Mouse (Mus musculus): Measurements from ENCODE around the gene Zfp114. TPM values are rescaled to one million over a fixed set of nuclear protein-coding genes. Genes with fewer than 3 reads are reported as not detected.

Zfp114 gene
- polyA plus RNA-seq (2015; fragmentation: Nextera tagmentation; extraction: Ambion mirVana): 5.3 and 6.2 TPM in 2 replicates

DNA sequence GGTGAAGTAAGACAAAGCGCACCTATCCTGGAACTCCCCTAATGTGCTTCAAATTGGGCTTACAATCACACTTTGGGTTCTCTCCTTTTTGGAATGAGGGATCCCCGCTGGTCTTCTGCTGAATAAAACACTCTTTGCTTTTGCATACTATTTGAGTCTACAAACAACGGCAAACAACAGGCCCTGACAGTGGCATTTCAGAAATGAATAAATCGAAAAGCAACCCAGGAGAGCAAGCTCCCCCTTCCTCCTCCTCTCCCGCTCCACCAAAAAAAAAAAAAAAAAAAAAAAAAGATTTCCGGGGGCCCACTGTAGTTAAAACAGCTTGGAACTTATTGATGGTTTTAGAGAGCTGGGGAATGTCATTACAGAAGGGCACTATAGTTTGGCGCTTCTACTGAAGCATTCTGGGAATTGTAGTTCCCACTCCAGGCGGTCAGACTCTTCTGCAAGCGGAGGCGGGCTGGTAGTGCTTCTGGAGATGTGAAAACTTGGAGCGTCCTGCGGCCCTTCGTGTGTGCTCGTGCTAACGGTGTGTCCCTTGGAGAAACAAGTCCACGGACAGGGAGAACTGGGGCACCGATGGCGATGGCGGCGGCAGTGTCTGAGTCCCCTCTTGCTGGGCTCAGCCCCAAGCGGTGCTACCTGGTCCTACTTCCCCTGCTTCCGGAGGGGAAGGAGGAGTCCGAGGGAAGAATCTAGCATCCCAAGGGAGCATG lies at the start of gene Zfp114:
Gene Zfp114 (plus strand): TSS at position 443 of the 719 bp plus-strand sequence.
- Histone ChIP-seq H3K9me3 (replicated peaks) (no peaks in the 10 kb centered on the region), H3K4me3 (replicated peaks) (peak within 1 kb of the TSS; percentile 59), H3K27me3 (replicated peaks) (no peaks in the 10 kb centered on the region), H3K4me2 (peak within 1 kb of the TSS; percentile 60), H3K9ac (replicated peaks) (peak within 1 kb of the TSS; percentile 48), H3K36me3 (no peaks in the 10 kb centered on the region), H3K27ac (replicated peaks) (peak within 1 kb of the TSS; percentile 79), H3K4me1 (peaks cover 10% of the 10 kb centered on the region; the same call in 1 of the 2 replicates)
- peak; percentile 90 for ATAC-seq (ENCODE audit: low FRiP score)
- 12% methylated on average over 23 of the region's 23 CpGs for WGBS

DNA sequence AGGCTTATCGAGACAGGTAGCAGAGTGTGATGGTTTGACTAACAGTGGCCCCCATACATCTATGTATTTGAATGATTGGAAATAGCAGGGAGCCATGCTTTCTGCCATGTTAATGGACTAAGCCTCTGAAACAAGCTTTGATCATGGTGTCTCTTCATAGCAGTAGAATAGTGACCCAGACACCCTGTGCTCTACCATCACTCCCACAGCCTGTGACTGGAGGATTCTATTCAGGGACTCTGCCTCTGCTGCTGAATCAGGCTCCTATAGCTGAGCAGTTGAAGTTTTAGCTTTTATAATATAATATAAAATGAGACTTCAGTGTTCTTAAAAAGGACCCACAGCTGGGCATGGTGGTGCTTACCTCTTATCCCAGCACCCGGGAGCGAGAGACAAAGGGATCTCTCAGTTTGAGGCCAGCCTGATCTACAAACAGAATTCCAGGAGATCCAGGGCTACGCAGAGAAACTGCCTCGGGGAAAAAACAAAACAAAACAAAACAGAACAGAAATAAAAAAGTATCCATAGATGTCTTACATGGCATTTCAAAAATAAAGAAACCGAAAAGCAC lies 41.4 kb upstream of the Zfp114 start:
- Histone ChIP-seq H3K27ac (replicated peaks) (peak overlapping the region; percentile 73), H3K4me3 (replicated peaks) (peak overlapping the region; percentile 58), H3K4me2 (peak overlapping the region; percentile 77), H3K9ac (replicated peaks) (peak overlapping the region; percentile 69), H3K4me1 (peaks cover 24% of the 10 kb centered on the region), H3K9me3 (replicated peaks) (no peaks in the 10 kb centered on the region), H3K27me3 (replicated peaks) (no peaks in the 10 kb centered on the region), H3K36me3 (peaks cover 26% of the 10 kb centered on the region)
- ATAC-seq (ENCODE audit: low FRiP score): peak; percentile 72
- WGBS: 17% methylated on average over 6 of the region's 6 CpGs

DNA sequence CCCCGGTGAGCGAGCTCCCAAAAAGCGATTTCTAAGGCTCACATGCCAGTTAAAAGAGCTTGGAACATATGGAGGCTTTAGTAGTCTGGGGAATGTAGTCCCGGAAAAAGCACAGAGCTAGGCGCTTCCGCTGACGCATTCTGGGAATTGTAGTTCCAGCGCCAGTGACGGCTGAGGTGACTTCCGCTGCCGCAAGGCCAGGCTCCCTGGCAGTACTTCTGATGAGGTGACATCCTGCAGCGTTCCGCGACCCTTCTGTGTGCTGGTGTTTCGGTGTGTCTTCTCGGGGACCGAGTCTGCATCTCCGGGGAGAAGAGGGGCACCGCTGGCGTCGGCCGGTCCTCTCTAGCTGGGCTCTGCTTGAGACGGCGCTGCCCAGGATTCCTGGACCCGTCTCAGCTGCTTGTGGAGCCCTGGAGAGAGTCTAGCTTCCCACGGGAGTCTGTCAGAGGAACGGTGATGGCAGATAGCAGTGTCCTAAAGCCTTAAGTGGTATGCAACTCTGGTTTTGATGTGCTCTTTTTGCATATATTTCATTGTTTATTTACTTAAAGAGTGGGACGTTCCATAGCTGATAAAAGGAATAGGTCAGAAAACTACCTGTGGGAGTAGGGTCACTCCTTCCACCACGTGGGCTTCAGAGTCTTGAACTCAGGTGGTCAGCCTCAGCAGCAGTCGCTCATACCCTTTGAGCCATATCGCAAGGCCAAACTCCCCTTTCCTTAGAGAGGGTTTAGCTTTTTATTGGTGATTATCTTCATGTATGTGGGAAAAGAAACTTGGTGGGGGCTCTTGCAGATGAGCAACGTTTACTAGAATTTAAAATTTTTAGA lies 40.6 kb upstream of the Zfp114 start, which contains the start of gene Zfp235:
Gene Zfp235 (plus strand): TSS at position 174 of the 833 bp plus-strand sequence.
- Histone ChIP-seq H3K4me2 (peak within 1 kb of the TSS; percentile 77), H3K4me3 (replicated peaks) (peak within 1 kb of the TSS; percentile 58), H3K9ac (replicated peaks) (peak within 1 kb of the TSS; percentile 69), H3K4me1 (peaks cover 24% of the 10 kb centered on the region), H3K27ac (replicated peaks) (peak within 1 kb of the TSS; percentile 73), H3K36me3 (peaks cover 33% of the 10 kb centered on the region), H3K27me3 (replicated peaks) (no peaks in the 10 kb centered on the region), H3K9me3 (replicated peaks) (no peaks in the 10 kb centered on the region)
- 4% methylated on average over 32 of the region's 32 CpGs for WGBS
- peak; percentile 96 for ATAC-seq (ENCODE audit: low FRiP score)

DNA sequence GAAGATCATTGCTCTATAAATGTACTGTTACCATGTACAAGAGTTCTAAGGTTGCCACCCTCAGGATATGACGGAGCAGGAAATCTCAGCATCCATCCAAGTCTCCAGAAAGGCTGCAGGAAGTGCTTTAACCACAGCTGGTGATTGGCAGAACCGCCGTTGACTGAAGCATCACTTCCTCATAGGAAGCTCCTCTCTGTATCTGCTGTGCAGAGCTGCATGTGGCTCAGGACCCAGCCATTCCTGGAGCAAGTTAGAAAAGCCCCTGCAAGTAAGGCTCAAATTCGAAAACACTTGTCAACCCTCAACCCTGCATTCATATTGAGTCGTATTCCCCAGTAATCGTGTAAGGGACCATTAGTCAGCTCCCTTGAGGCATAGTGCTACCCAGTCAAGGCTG lies 32.3 kb upstream of the Zfp114 start:
- Histone ChIP-seq H3K4me2 (no peak overlapping the region), H3K4me1 (no peaks in the 10 kb centered on the region), H3K9ac (replicated peaks) (no peak overlapping the region), H3K36me3 (peaks cover 58% of the 10 kb centered on the region), H3K27ac (replicated peaks) (no peak overlapping the region), H3K27me3 (replicated peaks) (0 out of 2 replicates have a peak, but pooled peaks cover 4% of the 10 kb centered on the region), H3K4me3 (replicated peaks) (no peak overlapping the region), H3K9me3 (replicated peaks) (no peaks in the 10 kb centered on the region)
- no peak for ATAC-seq (ENCODE audit: low FRiP score)
- 93% methylated on average over 6 of the region's 6 CpGs for WGBS

DNA sequence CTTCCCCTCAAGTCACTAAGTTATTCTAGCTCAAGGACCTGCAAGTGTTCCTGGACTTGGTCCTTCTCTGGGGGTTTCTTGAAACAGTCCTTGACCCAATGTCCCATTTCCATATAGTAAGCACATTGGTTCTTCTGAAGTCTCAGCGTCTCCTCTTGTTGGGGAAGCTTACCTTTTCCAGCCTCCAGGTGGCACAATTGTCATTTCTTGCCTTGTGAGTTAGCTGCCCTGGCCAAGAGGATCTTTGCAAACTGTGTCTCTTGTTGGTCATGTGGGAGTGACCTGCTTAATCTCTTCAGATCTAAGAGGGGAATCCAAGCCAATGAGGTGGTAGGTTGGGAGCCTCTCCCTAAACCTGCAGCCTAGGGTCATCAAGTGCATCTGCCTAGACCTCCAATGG lies 21.6 kb upstream of the Zfp114 start:
- no peaks in the 10 kb centered on the region for H3K9me3 ChIP-seq (replicated peaks)
- H3K36me3 ChIP-seq: no peaks in the 10 kb centered on the region
- H3K9ac ChIP-seq (replicated peaks): no peak overlapping the region
- no peak overlapping the region for H3K4me3 ChIP-seq (replicated peaks)
- no peaks in the 10 kb centered on the region; the same call in 1 of the 2 replicates for H3K27me3 ChIP-seq (replicated peaks)
- H3K27ac ChIP-seq (replicated peaks): no peak overlapping the region
- H3K4me2 ChIP-seq: no peak overlapping the region
- no peak for ATAC-seq (ENCODE audit: low FRiP score)
- 13% methylated on average over 1 of the region's 1 CpGs for WGBS
- no peaks in the 10 kb centered on the region for H3K4me1 ChIP-seq

DNA sequence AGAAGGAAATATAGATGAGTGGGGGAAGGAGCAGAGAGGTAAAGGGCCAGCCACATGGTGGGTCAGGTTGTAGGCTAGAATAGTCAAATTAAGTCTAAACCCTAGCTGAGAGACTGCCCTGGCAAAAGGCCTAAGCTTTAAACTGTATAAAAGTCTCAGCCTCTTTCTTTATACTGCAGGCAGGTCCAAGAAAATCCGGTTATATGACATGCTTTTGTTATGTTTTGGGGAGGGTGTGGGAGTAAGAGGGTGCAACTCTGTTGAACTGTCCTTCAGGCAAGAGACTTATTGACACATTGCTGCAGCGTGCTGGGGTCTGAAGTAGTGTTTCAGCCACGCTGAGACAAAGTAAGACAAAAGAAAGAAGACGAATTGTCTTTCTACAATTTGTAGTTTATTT lies 2.7 kb upstream of the Zfp114 start:
- Histone ChIP-seq H3K4me2 (no peak overlapping the region), H3K27me3 (replicated peaks) (no peaks in the 10 kb centered on the region), H3K36me3 (no peaks in the 10 kb centered on the region), H3K27ac (replicated peaks) (no peak overlapping the region), H3K9me3 (replicated peaks) (no peaks in the 10 kb centered on the region), H3K4me1 (peaks cover 10% of the 10 kb centered on the region; the same call in 1 of the 2 replicates), H3K9ac (replicated peaks) (no peak overlapping the region), H3K4me3 (replicated peaks) (no peak overlapping the region)
- 69% methylated on average over 4 of the region's 4 CpGs for WGBS
- no peak for ATAC-seq (ENCODE audit: low FRiP score)

DNA sequence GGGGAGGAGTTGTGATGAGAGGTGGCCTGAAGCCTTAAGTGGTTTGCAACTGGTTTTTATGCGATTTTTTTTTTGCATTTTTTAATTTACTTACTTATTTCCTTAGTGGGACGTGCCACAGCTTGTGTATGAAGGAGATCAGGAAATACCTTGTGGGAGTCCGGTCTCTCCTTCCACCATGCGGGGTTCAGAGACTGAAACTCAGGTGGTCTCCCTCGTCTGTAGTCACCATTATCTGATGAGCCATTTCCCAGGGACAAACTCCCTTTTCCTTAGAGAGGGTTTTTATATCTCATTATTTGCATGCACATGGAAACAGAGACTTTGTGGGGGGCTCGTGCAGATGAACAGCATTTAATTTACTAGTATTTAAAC lies 464 bp downstream of the Zfp114 start:
- peak; percentile 46; the same call in 1 of the 2 replicates for ATAC-seq (ENCODE audit: low FRiP score)
- peak overlapping the region; percentile 79 for H3K27ac ChIP-seq (replicated peaks)
- peak overlapping the region; percentile 59 for H3K4me3 ChIP-seq (replicated peaks)
- H3K9ac ChIP-seq (replicated peaks): peak overlapping the region; percentile 48; the same call in 1 of the 2 replicates
- no peaks in the 10 kb centered on the region for H3K9me3 ChIP-seq (replicated peaks)
- H3K4me1 ChIP-seq: peaks cover 10% of the 10 kb centered on the region; the same call in 1 of the 2 replicates
- H3K27me3 ChIP-seq (replicated peaks): no peaks in the 10 kb centered on the region
- 58% methylated on average over 6 of the region's 6 CpGs for WGBS
- H3K4me2 ChIP-seq: peak overlapping the region; percentile 60
- no peaks in the 10 kb centered on the region for H3K36me3 ChIP-seq

DNA sequence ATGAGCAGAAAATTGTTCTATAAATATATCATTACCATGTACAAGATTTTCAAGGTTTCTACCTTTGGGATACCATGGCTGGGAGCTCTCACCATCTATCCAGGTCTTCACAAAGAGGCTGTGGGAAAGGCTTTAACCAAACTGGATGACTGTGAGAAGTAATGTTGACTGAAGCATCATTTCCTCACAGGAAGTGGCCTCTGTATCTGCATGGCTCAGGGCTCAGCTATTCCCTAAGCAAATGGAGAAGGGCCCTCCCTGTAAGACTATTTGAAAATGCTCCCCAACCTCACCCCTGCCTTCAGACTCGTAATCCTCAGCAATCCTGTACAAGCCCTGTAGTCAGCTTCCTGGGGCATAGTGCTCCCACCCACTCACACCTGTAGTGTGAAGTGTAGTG lies 12.8 kb downstream of the Zfp114 start:
- H3K27ac ChIP-seq (replicated peaks): no peak overlapping the region
- ATAC-seq (ENCODE audit: low FRiP score): no peak
- H3K27me3 ChIP-seq (replicated peaks): no peaks in the 10 kb centered on the region
- no peaks in the 10 kb centered on the region for H3K9me3 ChIP-seq (replicated peaks)
- H3K4me3 ChIP-seq (replicated peaks): no peak overlapping the region
- H3K4me1 ChIP-seq: no peaks in the 10 kb centered on the region
- H3K4me2 ChIP-seq: no peak overlapping the region
- H3K9ac ChIP-seq (replicated peaks): no peak overlapping the region
- no peaks in the 10 kb centered on the region; the same call in 1 of the 2 replicates for H3K36me3 ChIP-seq
- 70% methylated on average over 1 of the region's 1 CpGs for WGBS

DNA sequence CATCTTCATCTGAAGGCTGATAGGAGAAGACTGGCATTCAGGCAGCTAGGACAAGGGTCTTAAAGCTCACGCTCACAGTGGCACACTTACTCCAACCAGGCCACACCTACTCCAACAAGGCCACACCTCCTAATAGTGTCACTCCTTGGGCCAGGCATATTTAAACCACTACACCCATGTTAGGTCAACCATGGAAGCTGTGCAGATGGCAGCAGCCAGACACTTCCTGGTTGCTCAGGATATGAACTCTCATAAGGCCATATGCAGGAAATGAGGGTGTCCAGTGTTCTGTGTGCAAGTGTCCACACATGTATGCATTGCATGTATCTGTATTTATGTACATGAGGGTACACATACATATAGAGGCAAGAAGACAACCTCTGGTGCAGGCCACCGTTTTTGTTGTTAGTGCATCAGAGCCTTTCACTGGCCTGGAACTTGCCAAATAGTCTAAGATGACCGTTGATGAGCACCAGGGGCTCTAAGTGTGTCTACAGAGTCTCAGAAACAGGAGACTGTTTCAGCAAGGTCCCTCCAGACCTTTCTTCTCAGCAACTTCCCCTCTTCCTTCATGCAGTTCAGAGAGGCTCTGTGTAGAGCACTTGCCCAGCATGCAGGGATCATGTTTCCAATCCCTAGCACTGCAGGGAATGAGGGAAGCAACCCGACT lies 14.2 kb downstream of the Zfp114 start:
- Histone ChIP-seq H3K27ac (replicated peaks) (no peak overlapping the region), H3K4me1 (no peaks in the 10 kb centered on the region), H3K9ac (replicated peaks) (no peak overlapping the region), H3K4me2 (no peak overlapping the region), H3K9me3 (replicated peaks) (no peaks in the 10 kb centered on the region), H3K4me3 (replicated peaks) (no peak overlapping the region), H3K27me3 (replicated peaks) (no peaks in the 10 kb centered on the region), H3K36me3 (peaks cover 6% of the 10 kb centered on the region; the same call in 1 of the 2 replicates)
- 77% methylated on average over 4 of the region's 4 CpGs for WGBS
- no peak for ATAC-seq (ENCODE audit: low FRiP score)

DNA sequence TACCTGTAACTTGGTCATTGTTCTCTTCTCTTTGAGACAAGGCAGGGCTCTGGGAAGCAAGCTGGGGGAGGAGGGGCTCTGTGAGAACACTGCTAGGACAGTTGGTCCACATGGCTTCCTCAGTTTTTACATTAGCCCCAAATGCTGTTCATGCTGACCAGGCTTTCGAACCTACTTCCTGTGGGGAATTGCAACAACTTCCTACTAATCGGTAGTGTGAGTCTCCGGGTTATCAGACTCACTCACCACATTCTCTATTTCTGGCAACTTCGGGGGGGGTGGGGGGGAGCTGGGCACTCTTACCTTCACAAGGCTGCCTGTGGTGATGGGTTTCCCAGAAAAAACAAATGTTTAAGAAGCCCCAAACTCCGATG lies 14.7 kb downstream of the Zfp114 start:
- Histone ChIP-seq H3K4me3 (replicated peaks) (no peak overlapping the region), H3K9ac (replicated peaks) (no peak overlapping the region), H3K4me2 (no peak overlapping the region), H3K27me3 (replicated peaks) (no peaks in the 10 kb centered on the region), H3K9me3 (replicated peaks) (no peaks in the 10 kb centered on the region), H3K4me1 (no peaks in the 10 kb centered on the region), H3K27ac (replicated peaks) (no peak overlapping the region), H3K36me3 (peaks cover 10% of the 10 kb centered on the region; the same call in 1 of the 2 replicates)
- 81% methylated on average over 5 of the region's 5 CpGs for WGBS
- no peak for ATAC-seq (ENCODE audit: low FRiP score)

DNA sequence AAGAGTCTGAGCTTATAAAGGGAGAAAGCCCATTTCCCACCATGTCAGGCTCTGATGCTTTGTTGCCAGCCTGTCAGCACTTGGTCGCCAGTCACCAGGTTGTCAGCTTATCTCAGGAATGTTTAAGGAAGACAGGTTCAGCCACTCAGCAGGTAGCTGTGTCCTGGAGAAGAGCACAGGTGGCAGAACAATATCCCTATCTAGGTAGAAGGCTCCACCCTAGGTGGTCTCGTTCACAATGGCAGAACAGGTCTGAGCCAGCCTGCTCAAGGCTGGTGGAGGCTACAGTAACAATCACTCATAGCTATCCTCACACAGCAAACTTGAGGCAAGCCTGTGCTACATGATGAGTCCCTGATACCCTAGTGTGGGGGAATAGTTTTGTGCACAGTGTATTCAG lies 16.5 kb downstream of the Zfp114 start:
- H3K27ac ChIP-seq (replicated peaks): no peak overlapping the region
- H3K9ac ChIP-seq (replicated peaks): no peak overlapping the region
- WGBS: 89% methylated on average over 2 of the region's 2 CpGs
- no peak for ATAC-seq (ENCODE audit: low FRiP score)
- H3K9me3 ChIP-seq (replicated peaks): no peaks in the 10 kb centered on the region
- no peak overlapping the region for H3K4me3 ChIP-seq (replicated peaks)
- no peaks in the 10 kb centered on the region for H3K27me3 ChIP-seq (replicated peaks)
- H3K4me2 ChIP-seq: no peak overlapping the region
- no peaks in the 10 kb centered on the region for H3K4me1 ChIP-seq
- peaks cover 17% of the 10 kb centered on the region; the same call in 1 of the 2 replicates for H3K36me3 ChIP-seq
